Mouse (Mus musculus) small intestine, adult 2 months (tissue): ENCODE results near the gene Kin. TPM values are rescaled to one million over a fixed set of nuclear protein-coding genes. Genes with fewer than 3 reads are reported as not detected.

Experiments used
- H3K27ac ChIP-seq: fragments of 200-500 bp; 2 replicates; pipeline ENCODE4 v1.5.1; 2012; ENCODE audit warnings: low read depth, low read length, control low read depth, inconsistent platforms; ENCODE audit not compliant: insufficient read depth
- H3K27me3 ChIP-seq: fragments of 200-500 bp; 2 replicates; pipeline ENCODE4 v1.6.1; 2012; ENCODE audit warnings: mild to moderate bottlenecking, moderate library complexity, low read length, inconsistent platforms; ENCODE audit not compliant: control insufficient read depth, insufficient read depth
- H3K36me3 ChIP-seq: fragments of 200-500 bp; 2 replicates; pipeline ENCODE4 v1.6.1; 2012; ENCODE audit warnings: mild to moderate bottlenecking, low read length, control low read depth, inconsistent platforms; ENCODE audit not compliant: control insufficient read depth, insufficient read depth
- H3K4me1 ChIP-seq: fragments of 200-500 bp; 2 replicates; pipeline ENCODE4 v1.6.1; 2012; ENCODE audit warnings: low read length, inconsistent platforms, mixed read lengths; ENCODE audit not compliant: control insufficient read depth, insufficient read depth, insufficient read length
- H3K4me3 ChIP-seq: fragments of 200-500 bp; 2 replicates; pipeline ENCODE4 v1.5.1; 2012; ENCODE audit warnings: low read depth, mild to moderate bottlenecking, control low read depth, inconsistent platforms, low read length, moderate library complexity
- CTCF ChIP-seq: fragments of 200-500 bp; IDR thresholded peaks from 2 replicates; pipeline ENCODE4 v1.5.1; 2012; ENCODE audit warnings: low read depth, mild to moderate bottlenecking, control low read depth, inconsistent platforms, low read length, moderate library complexity, mixed read lengths; ENCODE audit not compliant: insufficient replicate concordance, insufficient read length; ENCODE audit errors: extremely low read depth
- POLR2A ChIP-seq: fragments of 200-500 bp; IDR thresholded peaks from 2 replicates; pipeline ENCODE4 v1.6.1; 2012; ENCODE audit warnings: low read depth, mild to moderate bottlenecking, control low read depth, inconsistent platforms, low read length, moderate library complexity
- WGBS: fragments of 180-500 bp; shearing (Covaris S2); methylation state at CpG from one replicate; pipeline ENCODE4 v1.1.7; 2018; 5-methylcytosine and 5-hydroxymethylcytosine counted together
- polyA plus RNA-seq: library from polyadenylated mRNA; depleted of rRNA; stranded (reverse); fragments of >200 nt; gene quantifications from 2 replicates; pipeline ENCODE4 v1.2.3, GENCODE M21; 2012

Gene Kin
- polyA plus RNA-seq, 1 experiment, result 2.8 TPM

- Histone ChIP-seq H3K27ac (no peak overlapping the region), H3K4me1 (no peaks in the 10 kb centered on the region), H3K27me3 (no peaks in the 10 kb centered on the region), H3K36me3 (no peaks in the 10 kb centered on the region), H3K4me3 (no peak overlapping the region)
- 65% methylated on average over 1 of the region's 1 CpGs for WGBS
- TF ChIP-seq POLR2A (no peak), CTCF (no peak)
These were observed 38.4 kb downstream of the Kin start for GRCm38 (mm10) chr2:10118751-10119150.

- no peaks in the 10 kb centered on the region for H3K36me3 ChIP-seq
- no peaks in the 10 kb centered on the region for H3K4me1 ChIP-seq
- H3K27ac ChIP-seq, result no peak overlapping the region
- no peak overlapping the region for H3K4me3 ChIP-seq
- no peaks in the 10 kb centered on the region for H3K27me3 ChIP-seq
- TF ChIP-seq POLR2A (no peak), CTCF (no peak)
- 75% methylated on average over 8 of the region's 8 CpGs for WGBS
These were observed 38.9 kb downstream of the Kin start for GRCm38 (mm10) chr2:10119276-10119675.

- H3K36me3 ChIP-seq, result no peaks in the 10 kb centered on the region
- no peak overlapping the region for H3K4me3 ChIP-seq
- H3K27ac ChIP-seq, result no peak overlapping the region
- WGBS, result 57% methylated on average over 3 of the region's 3 CpGs
- no peaks in the 10 kb centered on the region for H3K27me3 ChIP-seq
- no peak for TF ChIP-seq POLR2A
- no peak for TF ChIP-seq CTCF
- no peaks in the 10 kb centered on the region for H3K4me1 ChIP-seq
These were observed 41.4 kb downstream of the Kin start for GRCm38 (mm10) chr2:10121826-10122225.

DNA sequence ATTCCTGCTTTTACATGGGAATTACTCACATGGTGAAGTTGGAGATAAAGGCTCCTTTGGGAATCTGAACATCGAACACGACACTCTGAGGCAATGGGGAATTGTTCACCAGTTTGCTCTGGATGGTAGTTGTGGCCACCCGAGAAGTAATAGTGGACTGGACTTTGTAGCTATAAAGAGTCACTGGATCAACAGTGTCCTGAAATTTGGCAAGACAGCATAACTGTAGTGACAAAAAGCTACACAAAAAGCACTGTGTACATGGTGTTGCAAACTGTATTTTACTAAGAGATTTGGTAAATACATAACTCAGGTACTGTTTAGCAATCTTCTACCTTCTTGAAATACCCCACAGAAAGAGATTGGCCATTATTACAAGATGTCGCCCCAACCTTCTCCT, 45.7 kb downstream of the Kin start:
- TF ChIP-seq POLR2A, result no peak
- no peak for TF ChIP-seq CTCF
- Histone ChIP-seq H3K27me3 (no peaks in the 10 kb centered on the region), H3K4me3 (no peak overlapping the region), H3K36me3 (no peaks in the 10 kb centered on the region), H3K4me1 (no peaks in the 10 kb centered on the region), H3K27ac (no peak overlapping the region)
- 70% methylated on average over 4 of the region's 4 CpGs for WGBS

- H3K4me3 ChIP-seq, result no peak overlapping the region
- WGBS, result 85% methylated on average over 5 of the region's 5 CpGs
- no peak for TF ChIP-seq CTCF
- no peak for TF ChIP-seq POLR2A
These were observed 47.1 kb downstream of the Kin start for GRCm38 (mm10) chr2:10127471-10127870.

DNA sequence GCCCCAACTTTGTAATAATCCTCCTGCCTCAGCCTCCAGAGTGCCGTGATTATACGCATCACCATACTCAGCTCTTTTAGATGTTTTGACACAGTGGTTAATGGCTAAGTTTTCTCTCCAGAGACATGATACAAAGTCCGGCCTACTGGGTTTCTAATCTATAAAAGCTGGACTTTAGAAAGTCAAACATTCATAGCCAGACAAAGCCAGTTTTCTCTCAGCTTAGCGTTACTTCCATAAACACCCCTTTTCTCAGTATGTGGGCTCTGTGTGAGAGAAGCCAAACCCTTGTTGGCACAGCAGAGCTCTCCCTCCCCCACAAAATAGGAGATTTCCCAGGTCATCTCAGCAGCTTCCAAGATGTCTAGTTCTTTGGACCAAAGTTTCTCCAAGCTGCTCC, 48.2 kb downstream of the Kin start:
- no peaks in the 10 kb centered on the region for H3K36me3 ChIP-seq
- no peaks in the 10 kb centered on the region for H3K27me3 ChIP-seq
- H3K4me1 ChIP-seq, result no peaks in the 10 kb centered on the region
- no peak overlapping the region for H3K4me3 ChIP-seq
- 37% methylated on average over 4 of the region's 4 CpGs for WGBS
- H3K27ac ChIP-seq, result no peak overlapping the region
- TF ChIP-seq CTCF (no peak), POLR2A (no peak)

More at GRCm38 (mm10) chr2:10127471-10127870, 47.1 kb downstream of the Kin start:
- H3K36me3 ChIP-seq, result no peaks in the 10 kb centered on the region
- no peaks in the 10 kb centered on the region for H3K4me1 ChIP-seq
- no peak overlapping the region for H3K27ac ChIP-seq
- no peaks in the 10 kb centered on the region for H3K27me3 ChIP-seq

GRCm38 (mm10) chr2:10130341-10130990, 50.1 kb downstream of the Kin start:
- no peaks in the 10 kb centered on the region for H3K36me3 ChIP-seq
- TF ChIP-seq POLR2A (no peak), CTCF (no peak)
- no peaks in the 10 kb centered on the region for H3K4me1 ChIP-seq
- no peak overlapping the region for H3K4me3 ChIP-seq
- no peaks in the 10 kb centered on the region for H3K27me3 ChIP-seq
- no peak overlapping the region for H3K27ac ChIP-seq
- WGBS, result 56% methylated on average over 8 of the region's 8 CpGs
